Mouse (Mus musculus): ENCODE measurements around the gene Tcf20. TPM values are rescaled to one million over a fixed set of nuclear protein-coding genes. Genes with fewer than 3 reads are reported as not detected.

Gene Tcf20
- polyA plus RNA-seq, 1 experiment from 2014 or later = 3.0 TPM

GRCm38 (mm10) chr15:82934971-82935370 lies 52.7 kb downstream of the Tcf20 start:
- Histone ChIP-seq H3K4me2 (no peak overlapping the region), H3K9ac (no peak overlapping the region), H3K27ac (no peak overlapping the region), H3K27me3 (peaks cover 12% of the 10 kb centered on the region), H3K36me3 (no peaks in the 10 kb centered on the region), H3K4me1 (replicated peaks) (no peaks in the 10 kb centered on the region), H3K4me3 (replicated peaks) (no peak overlapping the region), H3K9me3 (replicated peaks) (no peaks in the 10 kb centered on the region)
- 73% methylated on average over 10 of the region's 10 CpGs for WGBS (ENCODE audit: insufficient replicate concordance)
- no peak for ATAC-seq (ENCODE audit: low read depth)
- no peak for DNase-seq

- Histone ChIP-seq H3K4me3 (replicated peaks) (no peak overlapping the region), H3K36me3 (no peaks in the 10 kb centered on the region), H3K4me1 (replicated peaks) (no peaks in the 10 kb centered on the region), H3K27me3 (peaks cover 27% of the 10 kb centered on the region), H3K9me3 (replicated peaks) (no peaks in the 10 kb centered on the region), H3K9ac (no peak overlapping the region), H3K4me2 (no peak overlapping the region), H3K27ac (no peak overlapping the region)
- 41% methylated on average over 4 of the region's 4 CpGs for WGBS (ENCODE audit: insufficient replicate concordance)
- DNase-seq (no peak), ATAC-seq (ENCODE audit: low read depth) (no peak)
Measured at GRCm38 (mm10) chr15:82932936-82933650, 54.6 kb downstream of the Tcf20 start.

GRCm38 (mm10) chr15:82931436-82931835 lies 56.2 kb downstream of the Tcf20 start:
- Histone ChIP-seq H3K27me3 (peaks cover 41% of the 10 kb centered on the region), H3K9ac (no peak overlapping the region), H3K4me3 (replicated peaks) (no peak overlapping the region), H3K36me3 (no peaks in the 10 kb centered on the region), H3K4me1 (replicated peaks) (no peaks in the 10 kb centered on the region), H3K27ac (no peak overlapping the region), H3K4me2 (no peak overlapping the region), H3K9me3 (replicated peaks) (no peaks in the 10 kb centered on the region)
- no peak for ATAC-seq (ENCODE audit: low read depth)
- no peak for DNase-seq
- 59% methylated on average over 5 of the region's 5 CpGs for WGBS (ENCODE audit: insufficient replicate concordance)

GRCm38 (mm10) chr15:82929595-82929994 lies 58.1 kb downstream of the Tcf20 start:
- no peak overlapping the region for H3K4me3 ChIP-seq (replicated peaks)
- H3K27ac ChIP-seq = no peak overlapping the region
- DNase-seq = no peak
- no peaks in the 10 kb centered on the region for H3K4me1 ChIP-seq (replicated peaks)
- WGBS (ENCODE audit: insufficient replicate concordance) = 37% methylated on average over 9 of the region's 9 CpGs
- H3K4me2 ChIP-seq = no peak overlapping the region
- H3K36me3 ChIP-seq = no peaks in the 10 kb centered on the region
- H3K9me3 ChIP-seq (replicated peaks) = no peaks in the 10 kb centered on the region
- no peak overlapping the region for H3K9ac ChIP-seq
- peaks cover 59% of the 10 kb centered on the region for H3K27me3 ChIP-seq
- no peak for ATAC-seq (ENCODE audit: low read depth)

- Histone ChIP-seq H3K36me3 (no peaks in the 10 kb centered on the region), H3K9ac (no peak overlapping the region), H3K27me3 (peaks cover 66% of the 10 kb centered on the region), H3K4me3 (replicated peaks) (no peak overlapping the region), H3K4me1 (replicated peaks) (no peaks in the 10 kb centered on the region), H3K4me2 (no peak overlapping the region), H3K9me3 (replicated peaks) (no peaks in the 10 kb centered on the region), H3K27ac (no peak overlapping the region)
- no peak for ATAC-seq (ENCODE audit: low read depth)
- DNase-seq = no peak
- 20% methylated on average over 8 of the region's 8 CpGs for WGBS (ENCODE audit: insufficient replicate concordance)
Measured at GRCm38 (mm10) chr15:82928844-82929243, 58.8 kb downstream of the Tcf20 start.

- no peak overlapping the region for H3K9ac ChIP-seq
- ATAC-seq (ENCODE audit: low read depth) = no peak
- no peaks in the 10 kb centered on the region for H3K9me3 ChIP-seq (replicated peaks)
- H3K36me3 ChIP-seq = no peaks in the 10 kb centered on the region
- H3K27ac ChIP-seq = no peak overlapping the region
- no peak overlapping the region for H3K4me2 ChIP-seq
- WGBS (ENCODE audit: insufficient replicate concordance) = 22% methylated on average over 6 of the region's 6 CpGs
- no peak for DNase-seq
- H3K4me3 ChIP-seq (replicated peaks) = no peak overlapping the region
- H3K27me3 ChIP-seq = peaks cover 74% of the 10 kb centered on the region
- H3K4me1 ChIP-seq (replicated peaks) = no peaks in the 10 kb centered on the region
Measured at GRCm38 (mm10) chr15:82928023-82928422, 59.6 kb downstream of the Tcf20 start.

GRCm38 (mm10) chr15:82927057-82927456 lies 60.6 kb downstream of the Tcf20 start:
- no peak for DNase-seq
- WGBS (ENCODE audit: insufficient replicate concordance) = 45% methylated on average over 5 of the region's 5 CpGs
- Histone ChIP-seq H3K4me2 (no peak overlapping the region), H3K9ac (no peak overlapping the region), H3K4me1 (replicated peaks) (peaks cover 6% of the 10 kb centered on the region), H3K27me3 (peaks cover 77% of the 10 kb centered on the region), H3K36me3 (no peaks in the 10 kb centered on the region), H3K4me3 (replicated peaks) (no peak overlapping the region), H3K27ac (no peak overlapping the region), H3K9me3 (replicated peaks) (no peaks in the 10 kb centered on the region)
- no peak for ATAC-seq (ENCODE audit: low read depth)

- H3K27me3 ChIP-seq = peaks cover 82% of the 10 kb centered on the region
- H3K27ac ChIP-seq = no peak overlapping the region
- 0% methylated on average over 10 of the region's 11 CpGs for WGBS (ENCODE audit: insufficient replicate concordance)
Measured at GRCm38 (mm10) chr15:82924679-82925425, 62.8 kb downstream of the Tcf20 start.

GRCm38 (mm10) chr15:82923531-82923930 lies 64.1 kb downstream of the Tcf20 start:
- ATAC-seq (ENCODE audit: low read depth) = no peak
- Histone ChIP-seq H3K27me3 (peaks cover 81% of the 10 kb centered on the region), H3K9ac (no peak overlapping the region), H3K36me3 (no peaks in the 10 kb centered on the region), H3K4me1 (replicated peaks) (peaks cover 21% of the 10 kb centered on the region), H3K4me3 (replicated peaks) (no peak overlapping the region), H3K27ac (no peak overlapping the region), H3K4me2 (no peak overlapping the region), H3K9me3 (replicated peaks) (no peaks in the 10 kb centered on the region)
- 40% methylated on average over 5 of the region's 5 CpGs for WGBS (ENCODE audit: insufficient replicate concordance)
- DNase-seq = no peak

More at GRCm38 (mm10) chr15:82924679-82925425, 62.8 kb downstream of the Tcf20 start:
- no peak overlapping the region for H3K4me2 ChIP-seq
- ATAC-seq (ENCODE audit: low read depth) = no peak
- peaks cover 21% of the 10 kb centered on the region for H3K4me1 ChIP-seq (replicated peaks)
- DNase-seq = no peak
- no peak overlapping the region for H3K4me3 ChIP-seq (replicated peaks)
- no peak overlapping the region for H3K9ac ChIP-seq
- H3K36me3 ChIP-seq = no peaks in the 10 kb centered on the region
- H3K9me3 ChIP-seq (replicated peaks) = no peaks in the 10 kb centered on the region

- 44% methylated on average over 4 of the region's 4 CpGs for WGBS (ENCODE audit: insufficient replicate concordance)
- H3K4me3 ChIP-seq (replicated peaks) = no peak overlapping the region
Measured at GRCm38 (mm10) chr15:82922755-82923154, 64.9 kb downstream of the Tcf20 start.

GRCm38 (mm10) chr15:82922052-82922451 lies 65.6 kb downstream of the Tcf20 start:
- H3K9ac ChIP-seq = no peak overlapping the region
- 50% methylated on average over 12 of the region's 12 CpGs for WGBS (ENCODE audit: insufficient replicate concordance)
- no peaks in the 10 kb centered on the region for H3K36me3 ChIP-seq
- H3K27me3 ChIP-seq = peaks cover 79% of the 10 kb centered on the region
- no peak overlapping the region for H3K4me3 ChIP-seq (replicated peaks)
- no peaks in the 10 kb centered on the region for H3K9me3 ChIP-seq (replicated peaks)
- DNase-seq (no peak), ATAC-seq (ENCODE audit: low read depth) (peak; percentile 48; the same call in 1 of the 2 replicates)
- H3K4me1 ChIP-seq (replicated peaks) = peaks cover 21% of the 10 kb centered on the region
- H3K27ac ChIP-seq = no peak overlapping the region
- no peak overlapping the region for H3K4me2 ChIP-seq

More at GRCm38 (mm10) chr15:82922755-82923154, 64.9 kb downstream of the Tcf20 start:
- DNase-seq (no peak), ATAC-seq (ENCODE audit: low read depth) (no peak)
- Histone ChIP-seq H3K9me3 (replicated peaks) (no peaks in the 10 kb centered on the region), H3K36me3 (no peaks in the 10 kb centered on the region), H3K4me2 (no peak overlapping the region), H3K27ac (no peak overlapping the region), H3K27me3 (peaks cover 79% of the 10 kb centered on the region), H3K9ac (no peak overlapping the region), H3K4me1 (replicated peaks) (peaks cover 21% of the 10 kb centered on the region)

Measured in liver, embryonic 13.5 days (tissue).